Mouse (Mus musculus): ENCODE measurements at regions not wholly inside any gene's neighbourhood (a gene's known extent, or its start where the extent isn't known, plus 50 kb on each side); places are given as distances from the start of the nearest gene placed in this dataset.

DNA sequence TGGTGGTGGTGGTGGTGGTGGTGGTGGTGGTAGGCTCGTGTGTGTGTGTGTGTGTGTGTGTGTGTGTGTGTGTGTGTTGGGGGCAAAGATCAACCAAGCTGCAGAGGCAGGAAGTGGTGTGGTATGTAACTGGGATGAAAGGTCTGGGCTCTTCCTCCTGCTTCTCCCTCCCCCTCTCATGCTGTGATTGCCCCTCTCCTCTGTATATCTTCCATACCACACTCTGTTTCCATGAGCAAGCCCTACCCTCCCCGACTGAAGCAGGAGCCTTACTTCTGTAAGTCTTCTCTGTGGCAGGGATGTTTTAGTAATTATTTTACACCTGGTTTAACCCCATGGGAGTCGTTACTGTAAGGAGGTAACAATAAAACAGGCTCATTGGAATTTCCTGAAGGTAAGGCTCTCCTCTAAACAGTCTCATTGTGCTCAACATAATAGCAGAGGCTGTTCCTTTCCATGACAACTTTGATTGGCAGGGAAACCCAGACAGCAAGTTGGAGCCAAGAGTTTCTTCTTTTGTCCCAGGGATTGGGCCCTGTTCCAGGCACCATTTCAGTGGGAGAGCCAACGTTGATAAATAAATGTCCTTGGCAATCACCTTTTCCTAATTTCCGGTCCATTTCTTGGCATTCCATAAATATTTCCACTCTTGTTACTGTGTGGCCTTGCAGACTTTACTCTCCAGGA lies 90.2 kb upstream of the Auts2 start:
- DNase-seq (ENCODE audit: extremely low spot score in 1 of 2, low spot score in 1 of 2) = no peak

DNA sequence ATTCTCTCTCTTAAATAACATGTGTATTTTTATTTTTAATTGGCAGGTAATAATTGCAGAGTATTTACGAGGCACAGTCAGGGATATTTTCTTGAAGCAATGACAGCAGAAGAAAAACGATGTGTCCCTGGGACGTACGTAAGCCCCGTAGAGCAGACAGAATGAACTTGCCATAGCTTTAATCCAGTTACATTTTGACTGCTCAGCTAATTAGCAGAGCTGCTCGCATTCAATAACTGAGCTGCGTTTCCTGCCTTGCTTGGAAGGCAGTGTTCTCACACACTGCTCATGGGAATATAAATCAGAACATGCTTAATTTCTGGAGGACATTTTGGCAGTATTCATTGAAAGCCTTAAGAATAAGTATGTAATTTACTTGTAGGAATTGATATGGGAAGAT lies 78.6 kb upstream of the Auts2 start:
- DNase-seq (ENCODE audit: extremely low spot score in 1 of 2, low spot score in 1 of 2) = no peak

DNA sequence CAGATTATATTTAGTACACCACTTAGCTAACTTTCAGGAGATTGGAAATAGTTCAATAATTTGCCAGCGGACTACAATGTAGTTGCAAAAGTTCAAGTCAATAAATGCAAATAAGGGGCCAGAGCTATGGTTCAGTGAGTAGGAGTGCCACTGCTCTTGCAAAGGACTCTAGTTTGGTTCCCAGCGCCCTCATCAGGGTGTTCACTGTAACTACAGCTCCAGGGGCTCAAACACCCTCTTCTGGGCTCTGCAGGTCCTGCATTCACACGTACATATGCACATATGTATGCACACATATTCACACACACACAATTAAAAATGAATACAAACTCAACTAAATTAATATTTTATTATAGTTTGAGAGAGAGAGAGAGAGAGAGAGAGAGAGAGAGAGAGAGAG lies 74.1 kb upstream of the Auts2 start:
- no peak for DNase-seq (ENCODE audit: extremely low spot score in 1 of 2, low spot score in 1 of 2)

DNA sequence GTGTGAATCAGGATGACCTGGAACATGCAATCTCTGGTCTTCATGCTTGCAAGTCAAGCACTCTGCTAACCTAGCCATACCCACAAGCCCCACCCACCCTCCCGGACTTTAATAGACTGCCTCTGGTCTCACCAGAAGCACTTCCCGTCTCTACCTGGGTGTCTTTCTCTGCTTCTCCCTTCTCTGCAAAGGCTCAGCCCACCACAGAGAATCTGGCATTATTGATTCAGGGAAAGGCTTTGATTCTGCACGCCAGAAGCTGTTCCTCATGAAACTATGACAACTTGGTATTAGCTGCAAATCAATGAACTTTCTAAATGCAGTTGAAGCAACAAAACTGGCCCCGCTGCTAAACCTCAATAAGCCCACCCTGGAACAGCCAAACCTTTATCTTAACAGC lies 66.1 kb upstream of the Auts2 start:
- DNase-seq (ENCODE audit: extremely low spot score in 1 of 2, low spot score in 1 of 2) = no peak

DNA sequence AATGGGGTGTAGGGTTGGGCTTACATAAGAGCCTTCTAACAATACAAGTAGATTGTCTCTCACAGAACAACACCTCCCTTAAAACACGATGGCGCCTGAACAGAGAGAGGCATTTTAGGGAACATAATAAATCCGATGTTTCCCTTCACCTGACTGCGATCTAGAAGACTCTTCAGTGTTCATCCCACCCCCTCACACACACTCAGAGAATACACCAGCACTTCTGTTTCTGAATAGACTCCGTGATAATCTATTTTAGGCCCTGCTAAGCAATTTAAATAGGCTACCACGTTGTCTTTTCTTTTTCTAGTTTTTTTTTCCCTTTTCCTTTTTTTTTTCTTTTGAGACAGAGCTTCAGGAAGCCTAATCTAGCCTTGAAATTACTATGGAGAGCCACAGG lies 63.1 kb upstream of the Auts2 start:
- DNase-seq (ENCODE audit: extremely low spot score in 1 of 2, low spot score in 1 of 2) = no peak

DNA sequence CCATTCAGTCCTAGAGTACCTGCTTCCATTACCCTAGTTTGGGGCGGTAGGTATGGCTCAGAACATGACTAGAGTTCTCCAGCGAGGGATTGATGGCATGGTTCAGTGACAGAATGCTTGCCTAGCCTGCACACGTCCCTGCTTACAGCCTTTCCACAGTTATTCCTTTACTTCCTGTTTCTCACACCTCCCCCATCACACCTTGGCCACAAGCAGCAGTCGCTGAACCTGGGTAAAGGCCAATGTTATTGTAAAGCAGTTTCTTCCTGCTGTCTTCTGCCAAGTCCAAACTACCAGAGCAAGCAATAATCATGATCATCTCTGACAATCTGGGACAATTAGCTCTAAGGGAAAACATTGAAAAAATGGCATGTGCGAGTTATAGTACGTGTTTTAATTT lies 51.7 kb upstream of the Auts2 start:
- no peak for DNase-seq (ENCODE audit: extremely low spot score in 1 of 2, low spot score in 1 of 2)

Data from layer of hippocampus, postnatal 25 days (tissue).